Mouse (Mus musculus): ENCODE results near the gene Cdh13. TPM values are rescaled to one million over a fixed set of nuclear protein-coding genes. Genes with fewer than 3 reads are reported as not detected.

The Cdh13 gene
- polyA plus RNA-seq, 2 experiments: 9.3 to 25.2 TPM

- TF ChIP-seq POLR2A (IDR thresholded peaks at IDR 0.05; ENCODE audit: borderline replicate concordance, extremely low read depth, insufficient read depth, insufficient read length): no peak
- Histone ChIP-seq H3K4me3 (replicated peaks; ENCODE audit: low read length) (no peak overlapping the region), H3K9ac (ENCODE audit: low read depth, low read length, severe bottlenecking) (no peak overlapping the region), H3K27me3 (ENCODE audit: control insufficient read depth, insufficient read depth, low read length) (no peaks in the 10 kb centered on the region), H3K4me1 (ENCODE audit: control insufficient read depth, insufficient read depth, low read length) (peaks cover 2% of the 10 kb centered on the region; the same call in 1 of the 2 replicates), H3K27ac (replicated peaks; ENCODE audit: low read depth, low read length) (no peak overlapping the region), H3K4me2 (replicated peaks; ENCODE audit: low read depth, low read length, severe bottlenecking) (no peak overlapping the region), H3K36me3 (ENCODE audit: control insufficient read depth, insufficient read depth, low read length) (no peaks in the 10 kb centered on the region), H3K9me3 (ENCODE audit: control insufficient read depth, low read length) (no peaks in the 10 kb centered on the region)
- 82% methylated on average over 6 of the region's 6 CpGs for WGBS
- no peak for DNase-seq (ENCODE audit: low spot score)
- no peak for ATAC-seq (ENCODE audit: low FRiP score, low read depth)
Measured at GRCm38 (mm10) chr8:118314188-118314563, 30.6 kb downstream of the Cdh13 start.

GRCm38 (mm10) chr8:118314932-118315331 lies 31.4 kb downstream of the Cdh13 start:
- ATAC-seq (ENCODE audit: low FRiP score, low read depth): no peak
- H3K9ac ChIP-seq (ENCODE audit: low read depth, low read length, severe bottlenecking): no peak overlapping the region
- H3K4me3 ChIP-seq (replicated peaks; ENCODE audit: low read length): no peak overlapping the region
- H3K4me2 ChIP-seq (replicated peaks; ENCODE audit: low read depth, low read length, severe bottlenecking): no peak overlapping the region
- WGBS: 91% methylated on average over 7 of the region's 7 CpGs
- H3K27me3 ChIP-seq (ENCODE audit: control insufficient read depth, insufficient read depth, low read length): no peaks in the 10 kb centered on the region
- no peak for TF ChIP-seq POLR2A (IDR thresholded peaks at IDR 0.05; ENCODE audit: borderline replicate concordance, extremely low read depth, insufficient read depth, insufficient read length)
- peaks cover 2% of the 10 kb centered on the region; the same call in 1 of the 2 replicates for H3K4me1 ChIP-seq (ENCODE audit: control insufficient read depth, insufficient read depth, low read length)
- H3K9me3 ChIP-seq (ENCODE audit: control insufficient read depth, low read length): no peaks in the 10 kb centered on the region
- no peak overlapping the region for H3K27ac ChIP-seq (replicated peaks; ENCODE audit: low read depth, low read length)
- DNase-seq (ENCODE audit: low spot score): no peak
- H3K36me3 ChIP-seq (ENCODE audit: control insufficient read depth, insufficient read depth, low read length): no peaks in the 10 kb centered on the region

- no peaks in the 10 kb centered on the region for H3K9me3 ChIP-seq (ENCODE audit: control insufficient read depth, low read length)
- ATAC-seq (ENCODE audit: low FRiP score, low read depth): no peak
- H3K27ac ChIP-seq (replicated peaks; ENCODE audit: low read depth, low read length): no peak overlapping the region
- H3K4me1 ChIP-seq (ENCODE audit: control insufficient read depth, insufficient read depth, low read length): peaks cover 2% of the 10 kb centered on the region; the same call in 1 of the 2 replicates
- no peak overlapping the region for H3K4me2 ChIP-seq (replicated peaks; ENCODE audit: low read depth, low read length, severe bottlenecking)
- no peak overlapping the region for H3K9ac ChIP-seq (ENCODE audit: low read depth, low read length, severe bottlenecking)
- H3K36me3 ChIP-seq (ENCODE audit: control insufficient read depth, insufficient read depth, low read length): no peaks in the 10 kb centered on the region
- no peak overlapping the region for H3K4me3 ChIP-seq (replicated peaks; ENCODE audit: low read length)
- TF ChIP-seq POLR2A (IDR thresholded peaks at IDR 0.05; ENCODE audit: borderline replicate concordance, extremely low read depth, insufficient read depth, insufficient read length): no peak
- no peaks in the 10 kb centered on the region for H3K27me3 ChIP-seq (ENCODE audit: control insufficient read depth, insufficient read depth, low read length)
- peak; percentile 6 for DNase-seq (ENCODE audit: low spot score)
- 55% methylated on average over 12 of the region's 12 CpGs for WGBS
Measured at GRCm38 (mm10) chr8:118316440-118316839, 32.9 kb downstream of the Cdh13 start.

GRCm38 (mm10) chr8:118320566-118320965 lies 37.0 kb downstream of the Cdh13 start:
- no peak for TF ChIP-seq POLR2A (IDR thresholded peaks at IDR 0.05; ENCODE audit: borderline replicate concordance, extremely low read depth, insufficient read depth, insufficient read length)
- DNase-seq (ENCODE audit: low spot score) (no peak), ATAC-seq (ENCODE audit: low FRiP score, low read depth) (no peak)
- H3K4me3 ChIP-seq (replicated peaks; ENCODE audit: low read length): no peak overlapping the region
- 67% methylated on average over 1 of the region's 1 CpGs for WGBS
- H3K4me1 ChIP-seq (ENCODE audit: control insufficient read depth, insufficient read depth, low read length): no peaks in the 10 kb centered on the region
- no peaks in the 10 kb centered on the region for H3K36me3 ChIP-seq (ENCODE audit: control insufficient read depth, insufficient read depth, low read length)
- no peak overlapping the region for H3K9ac ChIP-seq (ENCODE audit: low read depth, low read length, severe bottlenecking)
- no peak overlapping the region for H3K4me2 ChIP-seq (replicated peaks; ENCODE audit: low read depth, low read length, severe bottlenecking)
- no peaks in the 10 kb centered on the region for H3K27me3 ChIP-seq (ENCODE audit: control insufficient read depth, insufficient read depth, low read length)
- H3K27ac ChIP-seq (replicated peaks; ENCODE audit: low read depth, low read length): no peak overlapping the region
- no peaks in the 10 kb centered on the region for H3K9me3 ChIP-seq (ENCODE audit: control insufficient read depth, low read length)

GRCm38 (mm10) chr8:118323421-118323820 lies 39.9 kb downstream of the Cdh13 start:
- H3K27ac ChIP-seq (replicated peaks; ENCODE audit: low read depth, low read length): no peak overlapping the region
- ATAC-seq (ENCODE audit: low FRiP score, low read depth) (no peak), DNase-seq (ENCODE audit: low spot score) (no peak)
- no peaks in the 10 kb centered on the region for H3K9me3 ChIP-seq (ENCODE audit: control insufficient read depth, low read length)
- no peak overlapping the region for H3K4me3 ChIP-seq (replicated peaks; ENCODE audit: low read length)
- WGBS: 65% methylated on average over 3 of the region's 3 CpGs
- H3K36me3 ChIP-seq (ENCODE audit: control insufficient read depth, insufficient read depth, low read length): no peaks in the 10 kb centered on the region
- no peaks in the 10 kb centered on the region for H3K27me3 ChIP-seq (ENCODE audit: control insufficient read depth, insufficient read depth, low read length)
- H3K4me1 ChIP-seq (ENCODE audit: control insufficient read depth, insufficient read depth, low read length): no peaks in the 10 kb centered on the region
- H3K4me2 ChIP-seq (replicated peaks; ENCODE audit: low read depth, low read length, severe bottlenecking): no peak overlapping the region
- no peak for TF ChIP-seq POLR2A (IDR thresholded peaks at IDR 0.05; ENCODE audit: borderline replicate concordance, extremely low read depth, insufficient read depth, insufficient read length)
- no peak overlapping the region for H3K9ac ChIP-seq (ENCODE audit: low read depth, low read length, severe bottlenecking)

- no peak overlapping the region for H3K27ac ChIP-seq (replicated peaks; ENCODE audit: low read depth, low read length)
- H3K9me3 ChIP-seq (ENCODE audit: control insufficient read depth, low read length): no peaks in the 10 kb centered on the region
- H3K4me1 ChIP-seq (ENCODE audit: control insufficient read depth, insufficient read depth, low read length): no peaks in the 10 kb centered on the region
- H3K9ac ChIP-seq (ENCODE audit: low read depth, low read length, severe bottlenecking): no peak overlapping the region
- H3K4me2 ChIP-seq (replicated peaks; ENCODE audit: low read depth, low read length, severe bottlenecking): no peak overlapping the region
- ATAC-seq (ENCODE audit: low FRiP score, low read depth): no peak
- no peak for TF ChIP-seq POLR2A (IDR thresholded peaks at IDR 0.05; ENCODE audit: borderline replicate concordance, extremely low read depth, insufficient read depth, insufficient read length)
- H3K27me3 ChIP-seq (ENCODE audit: control insufficient read depth, insufficient read depth, low read length): no peaks in the 10 kb centered on the region
- DNase-seq (ENCODE audit: low spot score): no peak
- H3K36me3 ChIP-seq (ENCODE audit: control insufficient read depth, insufficient read depth, low read length): no peaks in the 10 kb centered on the region
- 72% methylated on average over 7 of the region's 7 CpGs for WGBS
- no peak overlapping the region for H3K4me3 ChIP-seq (replicated peaks; ENCODE audit: low read length)
Measured at GRCm38 (mm10) chr8:118334933-118335332, 51.4 kb downstream of the Cdh13 start.

Measured in limb, embryonic 14.5 days (tissue).